14 mouse cellular contexts compared by ENCODE assay signal in genomic region chr12:99385897-99386834, GRCm38 (mm10).
DNase-seq lines count a peak whose midpoint lies in the region; ATAC-seq and TF ChIP-seq lines count a peak whose summit lies in the region.
"Had no signal": no experiment of that assay in that cellular context is flagged by ENCODE, and none has a peak within 500 bp of the region (broad histone marks: within the 10 kb centered on the region; RNA-seq: fewer than 3 reads in every experiment).

No protein-coding gene starts in this region.

- no peak overlapping the region for H3K4me3 ChIP-seq in hindbrain, postnatal 0 days (ENCODE audit: low read length)
- no peak overlapping the region for H3K4me3 ChIP-seq in hindbrain, embryonic 11.5 days (ENCODE audit: low read depth, low read length)
- no peak overlapping the region for H3K4me3 ChIP-seq in heart, embryonic 16.5 days (ENCODE audit: low read length)
- H3K4me3 ChIP-seq: hindbrain, embryonic 12.5 days; kidney, embryonic 15.5 days; limb, embryonic 12.5 days; myocyte had no signal

- H3K27ac ChIP-seq in hindbrain, postnatal 0 days, result peak overlapping the region; percentile 8; the same call in 1 of the 2 replicates
- H3K27ac ChIP-seq in hindbrain, embryonic 11.5 days (ENCODE audit: low read depth, low read length), result no peak overlapping the region
- H3K27ac ChIP-seq in heart, embryonic 16.5 days (ENCODE audit: low read length), result peak overlapping the region; percentile 30
- H3K27ac ChIP-seq: hindbrain, embryonic 12.5 days; kidney, embryonic 15.5 days; limb, embryonic 12.5 days had no signal

- no peaks in the 10 kb centered on the region for H3K36me3 ChIP-seq in hindbrain, postnatal 0 days (ENCODE audit: insufficient read depth, low read length)
- H3K36me3 ChIP-seq in hindbrain, embryonic 11.5 days (ENCODE audit: control insufficient read depth, insufficient read depth, low read length), result no peaks in the 10 kb centered on the region
- H3K36me3 ChIP-seq in heart, embryonic 16.5 days (ENCODE audit: control insufficient read depth, insufficient read depth), result peaks cover 11% of the 10 kb centered on the region

- DNase-seq in hindbrain, postnatal 0 days (ENCODE audit: low spot score), result peak; percentile 37
- no peak for DNase-seq in hindbrain, embryonic 11.5 days (ENCODE audit: low spot score)
- peak; percentile 51 for DNase-seq in ES-CJ7 (ENCODE audit: low read depth, low spot score)
- peak; percentile 47 for DNase-seq in adipocyte (ENCODE audit: low spot score)
- DNase-seq in cerebellum, adult 11 months, result no peak
- no peak for DNase-seq in yolk sac, embryonic 10.5 days (ENCODE audit: low spot score)
- DNase-seq: cerebellum, adult 18-20 months; lung, postnatal 10 days; thymus, postnatal 25 days had no signal

- TF ChIP-seq CTCF in hindbrain, postnatal 0 days (IDR thresholded peaks at IDR 0.05; ENCODE audit: low read depth), result peak; percentile 10; the same call in 1 of the 2 replicates

- no peaks in the 10 kb centered on the region for H3K27me3 ChIP-seq in hindbrain, postnatal 0 days (ENCODE audit: insufficient read depth, low read length)
- no peaks in the 10 kb centered on the region for H3K27me3 ChIP-seq in hindbrain, embryonic 11.5 days (ENCODE audit: control insufficient read depth, insufficient read depth, low read length)
- no peaks in the 10 kb centered on the region for H3K27me3 ChIP-seq in heart, embryonic 16.5 days (ENCODE audit: control insufficient read depth, insufficient read depth, low read length)
- H3K27me3 ChIP-seq: hindbrain, embryonic 12.5 days; kidney, embryonic 15.5 days; limb, embryonic 12.5 days had no signal

- H3K9me3 ChIP-seq in hindbrain, postnatal 0 days (ENCODE audit: low read length), result no peaks in the 10 kb centered on the region
- no peaks in the 10 kb centered on the region for H3K9me3 ChIP-seq in hindbrain, embryonic 11.5 days (ENCODE audit: control insufficient read depth, low read length)
- no peaks in the 10 kb centered on the region for H3K9me3 ChIP-seq in heart, embryonic 16.5 days (replicated peaks; ENCODE audit: control insufficient read depth, low read length)
- H3K9me3 ChIP-seq: hindbrain, embryonic 12.5 days; kidney, embryonic 15.5 days; limb, embryonic 12.5 days had no signal

- H3K4me2 ChIP-seq in hindbrain, postnatal 0 days (ENCODE audit: low read depth, low read length), result no peak overlapping the region
- H3K4me2 ChIP-seq in hindbrain, embryonic 11.5 days (replicated peaks; ENCODE audit: low read depth, low read length), result no peak overlapping the region
- H3K4me2 ChIP-seq in heart, embryonic 16.5 days (ENCODE audit: low read depth, low read length), result no peak overlapping the region
- H3K4me2 ChIP-seq: hindbrain, embryonic 12.5 days; kidney, embryonic 15.5 days; limb, embryonic 12.5 days had no signal

- no peak overlapping the region for H3K9ac ChIP-seq in hindbrain, postnatal 0 days (replicated peaks; ENCODE audit: low read length)
- H3K9ac ChIP-seq in hindbrain, embryonic 11.5 days (ENCODE audit: low read depth, low read length), result no peak overlapping the region
- H3K9ac ChIP-seq in heart, embryonic 16.5 days (ENCODE audit: low read length), result no peak overlapping the region
- H3K9ac ChIP-seq: hindbrain, embryonic 12.5 days; kidney, embryonic 15.5 days; limb, embryonic 12.5 days had no signal

- no peaks in the 10 kb centered on the region for H3K4me1 ChIP-seq in hindbrain, postnatal 0 days (ENCODE audit: insufficient read depth, low read length)
- 0 out of 2 replicates have a peak, but pooled peaks cover 2% of the 10 kb centered on the region for H3K4me1 ChIP-seq in hindbrain, embryonic 11.5 days (replicated peaks; ENCODE audit: control insufficient read depth, insufficient read depth, low read length)
- H3K4me1 ChIP-seq in heart, embryonic 16.5 days (ENCODE audit: control insufficient read depth, insufficient read depth, low read length), result peaks cover 26% of the 10 kb centered on the region

- 59% methylated on average over 17 of the region's 17 CpGs for WGBS in hindbrain, postnatal 0 days
- WGBS in hindbrain, embryonic 11.5 days, result 69% methylated on average over 17 of the region's 17 CpGs
- 38% methylated on average over 17 of the region's 17 CpGs for WGBS in heart, embryonic 16.5 days

- ATAC-seq in hindbrain, postnatal 0 days, result peak; percentile 35; the same call in 1 of the 2 replicates
- no peak for ATAC-seq in hindbrain, embryonic 11.5 days (ENCODE audit: low FRiP score)
- ATAC-seq in heart, embryonic 16.5 days (replicated peaks; ENCODE audit: extremely low read depth, insufficient read depth, low FRiP score), result peak; percentile 58

Comparison
In these comparisons a context has a peak if more than half of its experiments do, and no peak if none do; other contexts are left out.
1. DNase-seq: peak in hindbrain, postnatal 0 days (single experiment), ES-CJ7 (single experiment) and adipocyte (single experiment); none in hindbrain, embryonic 11.5 days (single experiment), cerebellum, adult 11 months (single experiment) and yolk sac, embryonic 10.5 days (single experiment).